Mouse (Mus musculus) mouse embryonic stem cell (cell line): ENCODE data around the gene Glp2r.

ENCODE experiments used
- in situ Hi-C, 2 experiments: fragments of 300-500 bp; cut with MboI; formaldehyde crosslinking; loops; 1 replicate in 1 of 2; 3 replicates in 1 of 2; pipeline ENCODE4 v1.14.3; 2019 to 2020; ENCODE audit warnings: low sequenced_read_pairs in 2 of 2, low pct_unique_long_range_greater_than_20kb in 1 of 2, mixed read lengths in 1 of 2; ENCODE audit not compliant: unreplicated experiment in 1 of 2

Gene Glp2r

DNA sequence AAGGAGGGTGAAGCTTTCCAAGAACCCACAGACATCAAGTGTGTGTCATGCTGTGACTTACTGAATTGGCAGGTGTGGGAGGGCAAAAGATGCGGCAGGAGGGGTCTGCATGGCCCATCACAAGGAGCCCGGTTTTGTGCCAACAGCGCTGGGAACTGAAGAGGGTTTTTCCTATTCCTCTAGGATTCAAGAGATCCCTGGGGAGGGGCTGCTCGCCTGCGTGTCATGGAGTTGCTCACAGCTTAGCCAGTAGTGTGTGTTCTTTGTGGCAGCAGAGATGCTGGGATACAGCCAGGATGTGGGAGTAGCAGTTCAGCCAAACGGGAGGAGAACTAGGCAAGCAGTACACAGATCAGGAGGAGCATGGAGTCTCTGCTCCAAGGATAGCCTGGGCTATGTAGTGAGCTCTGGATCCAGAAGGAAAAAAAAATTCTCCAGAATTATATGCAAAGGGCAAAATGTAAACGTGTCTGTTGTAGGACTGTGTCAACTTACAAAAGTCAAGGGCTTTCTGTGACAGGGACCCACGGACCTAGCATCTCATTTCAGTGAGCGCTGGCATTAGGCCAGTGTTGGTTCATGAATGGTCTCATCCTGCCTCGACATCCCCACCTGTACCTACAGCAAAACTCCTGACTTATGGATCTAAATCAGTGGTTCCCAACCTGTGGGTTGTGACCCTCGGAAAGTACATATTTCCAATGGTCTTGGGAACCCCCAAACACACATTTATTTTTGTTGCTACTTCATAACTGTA is 122.1 kb downstream of the Glp2r start:
- in situ Hi-C loops: loop anchor here (10.0 to 25.0 kb wide), 3 partner anchors 214 to 537 kb away; no protein-coding TSS in a partner anchor

DNA sequence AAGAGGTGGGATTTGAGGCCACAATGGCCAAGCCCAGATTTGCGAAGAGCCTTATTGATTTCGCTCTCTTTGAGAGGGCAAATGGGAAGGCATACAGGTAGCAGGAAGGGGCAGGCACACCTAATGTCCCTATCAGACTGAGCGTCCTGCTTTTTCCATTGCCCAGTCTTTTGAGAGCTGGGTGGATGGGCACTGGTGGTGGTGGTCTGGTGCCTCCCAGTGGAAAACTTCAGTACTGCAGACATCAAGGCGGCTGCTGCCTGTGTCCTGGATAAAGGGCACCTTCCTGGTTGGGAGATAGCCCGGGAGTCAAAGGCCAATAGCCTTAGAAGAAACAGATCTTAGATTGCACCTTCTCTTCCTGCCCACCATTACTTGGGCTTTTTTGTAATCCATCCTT is 123.2 kb downstream of the Glp2r start:
- in situ Hi-C loops: loop anchor here (10.0 to 25.0 kb wide), 3 partner anchors 213 to 535 kb away; no protein-coding TSS in a partner anchor

GRCm38 (mm10) chr11:67644632-67645149 is 126.3 kb downstream of the Glp2r start:
- in situ Hi-C loops: loop anchor here (5.0 to 25.0 kb wide), 4 partner anchors 132 to 532 kb away; no protein-coding TSS in a partner anchor

DNA sequence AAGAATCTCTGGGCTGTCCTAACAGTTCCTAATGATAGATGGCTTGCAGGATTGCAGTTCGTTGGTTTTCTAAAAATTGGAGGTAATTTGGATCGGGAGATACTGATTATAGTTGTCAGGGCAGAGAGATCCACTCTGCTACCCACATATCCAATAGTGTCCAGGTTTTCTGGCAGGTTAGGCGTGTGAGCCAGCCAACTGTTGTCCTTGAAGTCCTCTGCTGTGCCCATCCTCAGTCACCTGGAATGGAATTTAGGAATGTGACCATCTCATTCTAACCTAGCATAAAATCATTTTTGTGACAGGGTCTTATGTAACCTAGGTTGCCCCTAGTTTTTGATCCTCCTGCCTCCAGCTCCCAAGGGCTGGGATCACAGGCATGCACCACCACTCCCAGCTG is 127.5 kb downstream of the Glp2r start:
- in situ Hi-C loops: loop anchor here (5.0 to 25.0 kb wide), 4 partner anchors 131 to 531 kb away; no protein-coding TSS in a partner anchor

- in situ Hi-C loops: loop anchor here (5.0 to 25.0 kb wide), 4 partner anchors 131 to 531 kb away; no protein-coding TSS in a partner anchor
Observed at GRCm38 (mm10) chr11:67642835-67643234, 128.1 kb downstream of the Glp2r start.

DNA sequence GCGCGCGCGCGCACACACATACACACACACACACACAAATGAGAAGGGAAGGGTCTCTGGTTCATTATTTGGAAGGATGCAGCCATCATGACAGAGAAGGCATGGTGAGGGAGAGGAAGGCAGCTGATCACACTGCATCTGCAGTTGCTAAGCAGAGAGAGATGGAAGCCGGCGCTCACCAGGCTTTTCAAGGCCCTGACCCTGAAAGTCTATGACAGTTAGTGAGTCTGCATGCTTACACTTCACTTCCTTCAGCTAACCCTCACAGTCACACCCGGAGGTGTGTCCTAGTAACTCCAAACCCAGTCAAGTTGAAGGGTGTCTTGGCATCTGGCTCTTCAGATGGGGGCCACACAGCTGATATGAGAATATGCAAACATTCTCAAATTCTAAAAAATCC is 128.5 kb downstream of the Glp2r start:
- in situ Hi-C loops: loop anchor here (5.0 to 25.0 kb wide), 4 partner anchors 130 to 530 kb away; no protein-coding TSS in a partner anchor

DNA sequence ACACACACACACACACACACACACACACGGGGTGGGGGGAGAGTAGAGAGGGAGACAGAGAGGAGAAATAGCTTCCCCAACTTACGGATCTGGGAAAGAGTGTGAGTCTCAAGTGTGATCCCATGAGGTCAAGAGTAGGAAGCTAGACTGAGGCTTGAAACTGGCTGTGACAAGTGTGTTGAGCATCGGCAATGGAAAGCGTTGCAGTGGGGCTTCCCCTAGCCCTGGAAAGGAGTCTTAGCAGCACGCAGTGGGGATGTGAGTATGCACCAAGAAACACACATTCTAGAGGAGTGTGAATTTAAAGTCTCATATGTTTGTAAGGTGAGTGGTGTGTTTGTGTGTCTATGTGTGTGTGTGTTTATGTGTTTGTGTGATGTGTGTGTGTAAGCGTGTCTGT is 130.7 kb downstream of the Glp2r start:
- in situ Hi-C loops: loop anchor here (5.0 to 25.0 kb wide), 4 partner anchors 128 to 528 kb away; no protein-coding TSS in a partner anchor

DNA sequence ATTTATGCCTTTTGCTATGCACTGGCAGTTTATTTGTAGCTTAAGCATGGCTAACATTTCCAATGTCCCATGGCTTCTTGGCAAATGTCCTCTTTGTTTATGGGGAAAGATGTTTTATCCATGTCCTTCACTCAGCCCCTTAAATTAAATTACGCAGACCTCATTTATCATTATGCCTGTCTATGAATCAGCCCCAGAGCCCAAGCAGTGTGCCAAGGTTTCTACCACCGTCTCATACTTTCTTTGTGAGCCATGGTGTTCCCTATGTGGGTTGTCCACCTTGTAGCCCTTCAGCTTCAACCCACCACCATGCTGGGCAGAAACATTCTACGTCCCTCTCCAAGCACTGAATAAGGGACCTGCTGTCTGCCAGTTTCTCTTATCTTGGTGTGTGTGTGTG is 132.6 kb downstream of the Glp2r start:
- in situ Hi-C loops: loop anchor here in 1 of 2 experiments (25.0 kb wide), 1 partner anchor 526 kb away; no protein-coding TSS in a partner anchor

DNA sequence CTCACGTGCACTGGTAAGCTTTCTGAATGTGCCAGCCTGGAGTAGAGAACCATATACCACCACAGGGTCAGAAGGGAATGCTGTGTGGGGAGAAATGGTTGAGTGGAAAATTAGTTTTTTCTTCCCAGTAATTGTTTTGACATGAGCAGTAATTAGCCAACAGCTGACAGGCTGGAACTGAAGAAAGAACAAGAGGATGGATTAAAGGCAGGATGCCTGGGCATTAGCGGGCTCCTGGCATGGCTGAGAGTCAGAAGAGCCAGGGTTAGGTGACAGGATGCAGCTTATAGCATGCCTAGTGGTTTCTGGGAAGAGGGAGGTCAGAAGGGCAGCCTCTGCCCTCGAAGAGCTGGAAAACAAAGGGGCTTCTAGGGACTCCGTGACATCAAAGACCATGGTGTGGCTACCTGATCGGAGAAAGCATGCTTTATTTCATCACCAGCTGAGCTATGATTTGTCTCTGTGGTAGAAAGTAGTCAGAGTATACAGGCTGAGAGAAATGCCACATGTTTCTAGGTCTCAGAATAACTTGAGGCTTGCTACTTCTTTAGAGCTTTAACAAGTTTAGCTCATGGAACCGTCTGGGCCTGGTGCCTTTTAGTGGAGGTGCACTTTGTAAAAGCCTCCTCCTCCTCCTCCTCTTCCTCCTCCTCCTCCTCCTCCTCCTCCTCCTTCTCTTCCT is 133.9 kb downstream of the Glp2r start:
- in situ Hi-C loops: loop anchor here in 1 of 2 experiments (25.0 kb wide), 1 partner anchor 525 kb away; no protein-coding TSS in a partner anchor

DNA sequence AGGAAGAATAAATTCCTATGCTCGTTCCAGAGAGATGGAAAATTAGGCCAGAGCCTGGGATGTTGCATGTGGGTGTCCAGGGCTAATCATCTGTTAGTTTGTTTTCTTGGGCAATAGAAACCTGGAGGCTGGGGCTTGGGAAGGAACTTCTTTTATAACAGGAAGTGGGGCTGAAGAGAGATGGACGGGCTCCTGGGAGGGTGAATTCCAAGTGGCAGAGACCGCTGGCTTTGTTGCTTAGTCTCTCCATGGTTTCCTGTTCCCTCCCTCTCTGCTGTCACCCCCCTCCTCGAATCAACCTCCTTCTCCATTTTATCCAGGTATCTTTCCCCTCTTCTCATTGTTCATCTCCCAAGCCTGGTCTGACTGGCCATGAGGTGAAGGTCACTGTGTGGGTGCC is 134.8 kb downstream of the Glp2r start:
- in situ Hi-C loops: loop anchor here in 1 of 2 experiments (25.0 kb wide), 1 partner anchor 524 kb away; no protein-coding TSS in a partner anchor

GRCm38 (mm10) chr11:67633620-67634229 is 137.2 kb downstream of the Glp2r start:
- in situ Hi-C loops: loop anchor here in 1 of 2 experiments (25.0 kb wide), 1 partner anchor 521 kb away; no protein-coding TSS in a partner anchor

DNA sequence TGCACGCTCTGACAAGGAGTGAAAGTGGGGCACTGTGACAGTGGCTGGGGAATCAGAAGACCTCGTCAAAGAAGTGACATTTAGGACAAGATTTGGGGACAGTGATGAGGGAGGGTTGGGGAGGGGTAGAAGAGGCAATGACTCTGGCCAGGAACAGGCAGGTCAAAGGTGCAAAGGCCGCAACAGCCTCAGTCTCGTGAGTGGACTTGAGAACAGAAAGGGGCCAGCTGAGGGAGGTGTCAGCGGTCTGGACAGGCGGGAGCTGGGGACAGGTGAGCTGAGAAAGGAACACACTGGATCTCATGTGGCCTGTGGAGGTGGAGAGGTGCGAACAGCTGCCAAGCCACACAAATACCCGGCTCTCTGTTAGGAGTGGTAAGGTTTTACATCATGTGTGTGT is 138.0 kb downstream of the Glp2r start:
- in situ Hi-C loops: loop anchor here in 1 of 2 experiments (25.0 kb wide), 1 partner anchor 521 kb away; no protein-coding TSS in a partner anchor

GRCm38 (mm10) chr11:67628522-67628921 is 142.4 kb downstream of the Glp2r start:
- in situ Hi-C loops: loop anchor here in 1 of 2 experiments (25.0 kb wide), 1 partner anchor 516 kb away; no protein-coding TSS in a partner anchor

DNA sequence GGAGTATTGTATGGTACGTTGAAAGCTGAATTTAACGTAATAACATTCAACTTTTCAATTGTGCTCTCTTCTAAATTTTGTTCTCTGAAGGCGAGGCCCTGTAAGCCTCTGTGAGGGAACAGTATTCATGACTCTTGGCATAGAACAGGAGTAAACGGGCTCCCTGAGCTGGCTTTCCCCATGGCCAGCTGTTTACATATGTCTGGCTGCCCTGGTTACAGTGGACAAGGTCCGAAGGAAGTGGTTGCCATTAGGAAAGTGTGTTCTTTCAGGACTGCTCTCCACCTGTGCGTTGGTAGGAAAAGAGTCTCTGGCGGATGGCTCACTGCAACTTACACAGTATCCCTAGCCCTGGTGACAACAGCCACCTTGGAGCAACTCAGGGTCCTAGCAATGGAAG is 143.8 kb downstream of the Glp2r start:
- in situ Hi-C loops: loop anchor here in 1 of 2 experiments (25.0 kb wide), 1 partner anchor 515 kb away; no protein-coding TSS in a partner anchor

- in situ Hi-C loops: no loop called here
Observed at GRCm38 (mm10) chr11:67622340-67622739, 148.6 kb downstream of the Glp2r start.

GRCm38 (mm10) chr11:67616557-67617239 is 154.3 kb downstream of the Glp2r start:
- in situ Hi-C loops: no loop called here

DNA sequence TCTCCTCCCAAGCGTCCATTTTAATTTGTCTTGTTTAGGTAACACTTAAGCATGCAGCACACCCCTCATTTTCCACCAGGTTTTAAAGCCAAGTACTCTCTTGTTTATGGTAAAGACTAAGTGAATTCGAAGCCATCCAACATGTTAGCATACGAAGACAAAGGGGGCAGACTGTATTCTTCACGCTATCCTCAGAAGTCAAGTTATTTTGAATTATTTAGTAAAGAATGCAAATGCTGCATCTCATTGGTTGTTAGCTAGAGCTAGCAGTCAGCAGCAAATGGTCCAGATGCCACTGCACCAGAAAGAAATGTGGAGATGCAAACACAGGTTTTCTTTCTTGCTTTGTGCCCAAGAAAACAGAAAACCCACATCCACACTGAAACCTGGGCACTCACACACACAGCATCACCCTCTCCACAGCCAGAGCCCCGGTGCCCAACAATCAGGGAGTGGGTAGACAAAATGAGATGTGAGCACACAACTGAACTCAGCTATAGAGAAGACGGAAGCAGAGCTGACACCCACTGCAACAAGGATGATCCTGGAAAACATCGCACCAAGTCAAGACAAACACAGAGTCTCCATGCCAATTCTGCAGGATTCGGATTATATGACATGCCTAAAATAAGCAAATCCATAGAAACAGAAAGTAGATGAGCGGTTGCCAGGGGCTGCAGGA is 158.7 kb downstream of the Glp2r start:
- in situ Hi-C loops: no loop called here
